Mouse (Mus musculus): ENCODE measurements at regions not wholly inside any gene's neighbourhood (a gene's known extent, or its start where the extent isn't known, plus 50 kb on each side); places are given as distances from the start of the nearest gene placed in this dataset.
"Not testable (repeated sequence)": the region's sequence is repeated elsewhere in the genome, so short reads cannot be mapped to it uniquely, and the experiment has no call there.

GRCm38 (mm10) chr13:97331072-97331471, 90.2 kb downstream of the Enc1 start:
- DNase-seq, result no peak

GRCm38 (mm10) chr13:97321307-97321706, 80.4 kb downstream of the Enc1 start:
- not testable (repeated sequence) for DNase-seq

- DNase-seq, result no peak
Observed at GRCm38 (mm10) chr13:97320756-97321155, 79.9 kb downstream of the Enc1 start.

DNA sequence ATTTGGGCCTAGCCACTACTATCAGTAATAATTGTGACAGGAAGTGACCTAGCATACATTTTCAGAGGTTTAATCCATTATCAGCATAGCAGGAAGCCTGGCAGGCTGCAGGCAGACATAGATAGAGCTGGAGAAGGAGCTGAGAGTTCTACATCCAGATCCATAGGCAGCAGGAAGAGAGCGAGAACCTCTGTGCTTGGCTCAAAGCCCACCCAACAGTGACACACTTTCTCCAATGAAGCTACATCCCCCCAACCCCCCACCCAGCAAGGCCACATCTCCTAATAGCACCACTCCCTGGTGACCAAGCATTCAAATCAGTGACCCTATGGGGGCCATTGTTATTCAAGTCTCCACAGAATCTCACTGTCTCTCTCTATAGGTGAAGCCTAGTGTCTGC, 79.4 kb downstream of the Enc1 start:
- no peak for DNase-seq

DNA sequence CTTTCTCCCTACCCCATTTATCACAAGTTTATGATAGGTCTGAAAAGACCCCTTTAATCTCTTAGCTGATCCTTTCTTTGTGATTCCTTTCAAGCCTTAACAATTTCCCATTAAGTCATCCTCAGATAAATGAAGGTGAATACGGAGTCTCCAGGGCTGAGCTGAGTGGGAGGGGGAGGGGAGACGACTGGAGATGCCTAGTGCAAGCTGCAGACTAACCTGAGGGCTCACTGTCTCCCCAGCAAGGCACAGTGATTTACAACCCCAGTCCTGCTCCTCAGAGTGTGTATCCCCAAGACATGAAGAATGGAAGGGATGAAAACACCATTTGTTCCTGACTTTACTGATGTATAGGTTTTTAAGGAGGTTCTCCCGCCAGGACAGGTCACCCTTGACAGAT, 76.7 kb downstream of the Enc1 start:
- no peak for DNase-seq

GRCm38 (mm10) chr13:97312420-97313370, 71.8 kb downstream of the Enc1 start:
- DNase-seq, result peak; percentile 48

DNA sequence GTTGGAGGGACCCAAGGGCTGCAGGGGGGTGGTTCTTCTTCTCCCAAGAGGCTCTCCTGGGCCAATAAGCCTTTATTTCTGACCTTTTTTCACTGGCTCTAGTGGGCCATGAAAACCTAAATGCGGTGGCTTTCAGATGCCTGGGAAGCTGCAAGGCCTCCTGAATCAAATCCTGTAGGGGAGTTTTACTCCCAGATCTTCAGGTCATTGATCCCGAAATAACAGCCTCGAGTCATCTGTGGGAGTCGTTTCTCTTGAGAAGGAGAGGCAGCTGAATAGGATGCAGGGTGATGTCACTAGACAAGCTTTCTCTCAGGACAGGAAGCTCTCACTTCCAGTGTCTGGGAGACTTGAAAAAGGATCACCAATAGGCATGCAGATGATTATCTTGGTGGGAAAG, 70.4 kb downstream of the Enc1 start:
- DNase-seq, result no peak

DNA sequence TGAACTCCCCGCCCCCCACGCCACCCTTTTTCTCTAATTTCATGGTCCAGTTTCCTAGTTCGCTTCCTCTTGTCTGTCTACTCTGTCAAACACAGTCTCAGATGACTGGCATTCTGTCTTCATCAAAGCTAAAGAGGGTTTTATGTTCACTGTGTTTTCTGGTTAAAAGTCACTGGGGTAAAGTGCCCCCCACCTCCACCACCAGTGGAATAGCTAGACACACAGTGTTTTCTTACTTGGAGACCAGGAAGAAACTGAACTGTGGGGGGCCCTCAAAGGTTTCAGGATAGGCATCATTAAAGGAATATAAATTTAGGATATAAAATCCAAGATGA, 69.9 kb downstream of the Enc1 start:
- DNase-seq, result no peak

DNA sequence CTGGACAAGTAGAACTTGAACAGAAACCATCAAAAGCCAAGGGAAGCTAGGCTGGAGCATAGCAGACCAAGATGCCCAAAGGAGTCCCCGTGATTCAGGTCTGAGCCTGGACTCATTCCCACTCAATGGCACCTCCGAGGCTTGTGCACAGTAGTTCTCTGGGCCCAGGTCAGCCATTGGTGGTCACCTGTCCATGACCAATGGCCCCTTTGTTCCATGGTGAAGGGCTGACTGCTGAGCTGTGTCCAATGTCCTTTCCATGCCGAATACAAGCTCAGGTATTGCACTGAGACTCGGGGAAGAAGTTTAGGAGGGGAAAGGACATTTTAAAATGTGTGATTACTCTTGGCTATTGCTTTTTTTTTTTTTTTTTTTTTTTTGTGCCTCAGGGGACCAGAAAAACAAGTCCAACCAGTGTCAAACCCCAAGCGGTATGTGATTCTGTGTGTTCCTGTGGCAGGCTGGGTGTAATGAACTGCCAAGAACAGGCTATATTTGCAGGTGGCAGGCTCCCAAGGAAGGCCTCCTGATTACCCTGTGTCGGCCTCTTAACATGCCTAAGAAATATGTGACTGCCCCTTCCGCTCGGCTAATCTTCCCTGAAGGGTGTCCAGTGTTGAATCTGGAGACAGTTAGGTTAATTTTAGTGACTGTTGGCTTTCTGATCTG, 69.4 kb downstream of the Enc1 start:
- DNase-seq, result peak; percentile 73

- no peak for DNase-seq
Observed at GRCm38 (mm10) chr13:97309411-97309810, 68.5 kb downstream of the Enc1 start.

DNA sequence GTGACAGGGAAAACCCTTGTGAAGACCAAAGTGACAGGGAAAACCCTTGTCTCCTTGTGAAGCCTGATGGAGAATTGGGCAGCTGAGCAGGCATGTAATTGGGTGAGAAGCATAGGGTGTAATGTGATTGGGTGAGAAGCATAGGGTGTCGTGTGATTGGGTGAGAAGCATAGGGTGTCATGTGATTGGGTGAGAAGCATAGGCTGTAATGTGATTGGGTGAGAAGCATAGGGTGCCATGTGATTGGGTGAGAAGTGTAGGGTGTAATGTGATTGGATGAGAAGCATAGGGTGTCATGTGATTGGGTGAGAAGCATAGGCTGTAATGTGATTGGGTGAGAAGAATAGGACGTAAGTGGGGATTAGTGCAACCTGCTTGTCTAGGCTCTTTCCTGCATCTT, 67.5 kb downstream of the Enc1 start:
- DNase-seq, result no peak
